Mouse (Mus musculus) erythroblast, adult 5-6 weeks (primary cell): Measurements from ENCODE around the gene Prpf8. TPM values are rescaled to one million over a fixed set of nuclear protein-coding genes. Genes with fewer than 3 reads are reported as not detected.
"Not testable (repeated sequence)": the region's sequence is repeated elsewhere in the genome, so short reads cannot be mapped to it uniquely, and the experiment has no call there.

Source experiments
- ATAC-seq: replicated peaks from 2 replicates; pipeline ENCODE4 v1.8.0; 2016; ENCODE audit warnings: moderate number of reproducible peaks, mild to moderate bottlenecking, moderate TSS enrichment, inconsistent platforms; ENCODE audit not compliant: poor library complexity, low FRiP score, severe bottlenecking
- total RNA-seq, 2 experiments: library from RNA; stranded (forward) in 1 of 2; stranded (reverse) in 1 of 2; fragments of 150-400 nt in 1 of 2; fragments of 200-764, 138-1000 nt in 1 of 2; gene quantifications; 2 replicates each; pipeline versions ENCODE4 v1.2.3 to v1.2.4; 2015 to 2017; ENCODE audit warnings: low replicate concordance in 2 of 2

Gene Prpf8
- total RNA-seq, 2 experiments from 2014 or later = 27.0 to 42.3 TPM

DNA sequence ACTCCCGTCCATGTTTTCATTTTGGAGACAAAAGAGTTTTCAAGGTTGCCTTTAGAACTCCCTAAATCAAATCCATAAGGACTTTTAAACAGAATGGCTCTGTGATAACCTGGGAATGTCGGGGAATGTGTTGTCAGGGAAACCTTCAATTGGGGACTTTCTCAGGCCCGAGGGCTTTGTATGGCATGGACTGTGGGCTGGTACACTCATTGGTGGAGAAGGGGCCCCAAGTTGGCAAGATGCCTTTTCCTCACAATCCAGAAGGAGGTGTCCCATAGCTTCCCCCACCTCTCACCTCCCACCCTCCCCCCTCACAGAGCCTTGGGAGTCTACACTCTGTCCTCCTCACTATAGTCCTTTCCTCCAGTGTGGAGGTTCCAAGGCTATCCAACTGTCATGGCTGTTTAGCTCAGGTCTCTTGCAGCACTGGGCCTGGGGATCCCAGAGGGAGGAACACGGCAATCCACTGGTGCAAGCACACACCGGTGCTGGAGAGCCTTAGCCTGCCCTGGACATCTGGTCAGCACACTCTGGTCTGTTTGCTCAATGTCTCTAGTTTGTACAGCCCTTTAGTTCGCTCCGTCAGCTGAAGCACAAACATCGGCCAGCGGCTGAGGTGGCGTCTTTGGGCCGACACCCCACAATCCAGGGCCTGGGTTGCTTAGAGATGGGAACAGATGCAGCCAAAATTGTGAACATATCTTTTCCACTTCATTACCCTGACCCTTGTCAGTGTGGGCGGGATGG is 63.8 kb downstream of the Prpf8 start:
- no peak for ATAC-seq

DNA sequence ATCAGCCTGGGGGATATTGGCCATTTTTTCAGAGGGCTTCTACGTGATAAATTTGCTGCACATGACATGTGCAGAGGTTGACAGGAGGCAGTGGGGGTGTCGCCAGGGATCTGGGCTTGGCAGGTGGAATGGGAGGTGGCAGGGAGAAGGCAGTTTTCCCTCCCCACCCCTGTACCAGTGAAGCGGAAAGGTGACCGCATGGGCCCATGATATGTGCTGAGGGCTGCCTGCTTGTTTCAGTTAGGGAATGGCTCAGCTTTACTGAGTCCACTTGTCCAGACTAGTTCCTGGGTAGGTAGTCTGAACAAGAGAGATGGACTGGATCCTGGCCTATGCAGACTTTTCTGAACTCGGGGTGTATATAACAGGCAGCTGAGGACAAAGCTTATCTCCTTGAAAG is 64.7 kb downstream of the Prpf8 start:
- ATAC-seq = no peak

DNA sequence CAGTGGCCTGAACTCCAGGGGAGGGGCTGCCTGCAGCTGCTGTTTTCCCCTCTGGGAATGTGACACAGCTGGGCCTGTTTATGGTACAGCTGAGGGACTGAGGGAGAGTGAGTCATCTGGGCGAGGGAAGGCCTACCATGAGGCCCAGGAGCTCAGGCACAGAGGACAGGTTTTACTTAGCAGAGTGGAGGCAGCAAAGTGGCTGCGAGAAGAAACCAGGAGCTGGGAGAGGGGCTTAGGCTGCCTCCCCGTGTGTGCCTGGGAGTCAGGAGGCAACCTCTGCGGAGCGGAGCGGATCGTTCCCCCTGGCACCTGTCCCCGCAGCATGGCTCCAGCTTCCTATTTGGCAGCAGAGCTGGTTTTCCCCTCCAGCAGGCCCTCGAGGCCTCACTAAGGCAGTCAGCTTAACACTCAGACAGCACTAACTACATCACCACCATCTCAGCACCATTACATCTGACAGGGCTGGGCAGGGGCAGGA is 65.4 kb downstream of the Prpf8 start:
- no peak for ATAC-seq

DNA sequence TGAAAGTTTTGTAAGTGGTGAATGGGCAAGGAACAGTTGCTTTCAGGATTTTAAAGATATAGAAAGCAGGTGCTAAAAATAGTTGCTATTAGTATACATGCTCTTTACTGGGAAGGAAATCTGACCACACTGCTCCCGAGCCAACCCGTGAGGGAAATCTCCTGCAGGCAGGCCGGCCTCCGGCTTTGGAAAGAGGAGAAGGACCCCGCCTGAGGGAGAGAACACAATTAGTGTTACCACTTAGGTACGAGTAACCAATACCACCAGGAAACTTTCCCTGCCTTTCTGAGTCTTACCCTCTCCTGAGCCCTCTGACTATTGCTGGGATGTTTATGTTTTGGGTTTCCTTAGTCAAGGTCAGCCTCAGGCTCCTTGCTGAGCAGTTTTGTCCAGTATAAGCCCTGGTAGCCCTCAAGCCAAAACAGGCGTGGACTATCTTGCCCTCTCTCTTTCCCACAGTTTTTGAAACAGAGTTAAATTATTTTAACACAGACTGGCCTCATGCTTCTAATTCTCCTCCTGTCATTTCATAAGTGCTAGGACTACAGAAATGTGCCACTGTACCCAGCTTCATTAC is 66.4 kb downstream of the Prpf8 start:
- ATAC-seq = no peak

DNA sequence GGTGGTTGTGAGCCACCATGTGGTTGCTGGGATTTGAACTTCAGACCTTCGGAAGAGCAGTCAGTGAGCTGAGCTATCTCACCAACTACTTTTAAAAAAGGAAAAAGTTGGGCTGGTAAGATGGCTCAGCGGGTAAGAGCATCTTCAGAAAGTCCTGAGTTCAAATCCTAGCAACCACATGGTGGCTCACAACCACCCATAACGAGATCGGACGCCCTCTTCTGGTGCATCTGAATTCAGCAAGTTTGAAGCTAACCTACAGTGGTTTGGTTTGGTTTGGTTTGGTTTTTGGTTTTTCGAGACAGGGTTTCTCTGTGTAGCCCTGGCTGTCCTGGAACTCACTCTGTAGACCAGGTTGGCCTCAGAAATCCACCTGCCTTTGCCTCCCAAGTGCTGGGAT is 69.4 kb downstream of the Prpf8 start:
- ATAC-seq = not testable (repeated sequence)

DNA sequence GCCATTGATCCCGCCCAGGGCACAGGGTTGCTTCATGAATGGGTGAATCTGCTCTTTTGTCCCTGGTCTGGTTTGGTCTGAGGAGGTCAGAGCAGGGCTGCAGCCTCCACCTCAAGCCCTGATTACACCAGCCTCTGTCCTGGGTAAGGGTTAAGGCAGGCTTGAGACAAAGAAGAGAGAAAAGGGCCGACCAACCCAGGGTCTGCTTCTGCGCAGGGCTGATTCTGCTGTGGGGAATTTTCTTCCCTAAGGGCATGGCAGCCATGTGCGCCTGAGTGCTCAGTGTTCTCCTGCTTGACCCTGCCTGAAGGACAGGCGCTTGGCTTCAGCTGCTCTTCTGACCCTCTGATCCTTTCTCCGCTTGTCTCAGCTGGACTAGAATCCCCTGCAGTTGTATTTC is 70.5 kb downstream of the Prpf8 start:
- ATAC-seq = no peak

DNA sequence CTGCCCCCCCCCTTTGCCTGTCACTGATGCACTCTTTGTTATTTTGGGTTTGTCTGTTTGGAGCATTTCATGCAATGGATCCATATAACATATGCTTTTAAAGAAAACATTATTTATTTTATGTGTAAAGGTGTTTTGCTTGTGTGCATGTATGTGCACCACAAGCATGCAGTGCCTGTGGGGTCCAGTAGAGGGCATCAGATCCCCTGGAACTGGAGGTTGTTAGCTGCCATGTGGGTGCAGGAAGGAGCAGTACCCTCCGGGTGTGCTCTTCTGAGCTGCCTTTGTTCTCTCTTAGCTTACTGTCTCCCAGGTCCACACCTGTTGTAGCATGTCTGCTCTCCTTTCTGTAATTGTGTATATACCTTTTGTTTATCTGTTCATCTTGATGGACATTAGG is 71.5 kb downstream of the Prpf8 start:
- no peak for ATAC-seq

Other genes starting within 250 kb of the Prpf8 start
- gene Rpa1, start 138.5 kb upstream of the Prpf8 start, total RNA-seq (2015; ENCODE audit: low replicate concordance) = 7.5 and 15.7 TPM in 2 replicates
- 47.8 and 64.4 TPM in 2 replicates for gene Rpa1, start 138.5 kb upstream of the Prpf8 start, total RNA-seq (2017; ENCODE audit: low replicate concordance)
- gene Smyd4, start 138.4 kb upstream of the Prpf8 start, total RNA-seq (2015; ENCODE audit: low replicate concordance) = 4.0 and 8.5 TPM in 2 replicates
- gene Smyd4, start 138.4 kb upstream of the Prpf8 start, total RNA-seq (2017; ENCODE audit: low replicate concordance) = 1.4 and 2.9 TPM in 2 replicates
- gene Serpinf1, start 64.1 kb upstream of the Prpf8 start, total RNA-seq (2015; ENCODE audit: low replicate concordance) = 3.8 and 10.4 TPM in 2 replicates
- 3.7 and 4.9 TPM in 2 replicates for gene Serpinf1, start 64.1 kb upstream of the Prpf8 start, total RNA-seq (2017; ENCODE audit: low replicate concordance)
- gene Serpinf2, start 47.2 kb upstream of the Prpf8 start, total RNA-seq (2015; ENCODE audit: low replicate concordance) = 4.6 TPM in 1 of 2 replicates, not detected in the other
- gene Serpinf2, start 47.2 kb upstream of the Prpf8 start, total RNA-seq (2017; ENCODE audit: low replicate concordance) = 0.70 and 0.94 TPM in 2 replicates
- gene Wdr81, start 32.1 kb upstream of the Prpf8 start, total RNA-seq (2015; ENCODE audit: low replicate concordance) = 22.6 and 24.8 TPM in 2 replicates
- 27.3 and 28.2 TPM in 2 replicates for gene Wdr81, start 32.1 kb upstream of the Prpf8 start, total RNA-seq (2017; ENCODE audit: low replicate concordance)
- 1.5 and 3.7 TPM in 2 replicates for gene Tlcd2, start 25.1 kb upstream of the Prpf8 start, total RNA-seq (2015; ENCODE audit: low replicate concordance)
- gene Tlcd2, start 25.1 kb upstream of the Prpf8 start, total RNA-seq (2017; ENCODE audit: low replicate concordance) = 1.3 and 5.5 TPM in 2 replicates
- gene Rilp, start 23.3 kb downstream of the Prpf8 start, total RNA-seq (2015; ENCODE audit: low replicate concordance) = not detected in 2 replicates
- gene Rilp, start 23.3 kb downstream of the Prpf8 start, total RNA-seq (2017; ENCODE audit: low replicate concordance) = not detected in 2 replicates
- 0.42 TPM in 1 of 2 replicates, not detected in the other for gene Scarf1, start 26.7 kb downstream of the Prpf8 start, total RNA-seq (2015; ENCODE audit: low replicate concordance)
- 0.42 and 1.4 TPM in 2 replicates for gene Scarf1, start 26.7 kb downstream of the Prpf8 start, total RNA-seq (2017; ENCODE audit: low replicate concordance)
- 6.7 and 11.9 TPM in 2 replicates for gene Slc43a2, start 44.9 kb downstream of the Prpf8 start, total RNA-seq (2015; ENCODE audit: low replicate concordance)
- 9.1 and 14.9 TPM in 2 replicates for gene Slc43a2, start 44.9 kb downstream of the Prpf8 start, total RNA-seq (2017; ENCODE audit: low replicate concordance)
- 44.7 and 47.5 TPM in 2 replicates for gene Pitpna, start 101.3 kb downstream of the Prpf8 start, total RNA-seq (2015; ENCODE audit: low replicate concordance)
- gene Pitpna, start 101.3 kb downstream of the Prpf8 start, total RNA-seq (2017; ENCODE audit: low replicate concordance) = 16.2 and 22.4 TPM in 2 replicates
- gene Inpp5k, start 144.2 kb downstream of the Prpf8 start, total RNA-seq (2015; ENCODE audit: low replicate concordance) = 67.3 and 73.2 TPM in 2 replicates
- 50.7 and 78.4 TPM in 2 replicates for gene Inpp5k, start 144.2 kb downstream of the Prpf8 start, total RNA-seq (2017; ENCODE audit: low replicate concordance)
- gene Myo1c, start 163.7 kb downstream of the Prpf8 start, total RNA-seq (2015; ENCODE audit: low replicate concordance) = 4.2 and 8.2 TPM in 2 replicates
- 6.0 and 17.1 TPM in 2 replicates for gene Myo1c, start 163.7 kb downstream of the Prpf8 start, total RNA-seq (2017; ENCODE audit: low replicate concordance)
- 10.2 and 16.1 TPM in 2 replicates for gene Crk, start 192.4 kb downstream of the Prpf8 start, total RNA-seq (2015; ENCODE audit: low replicate concordance)
- gene Crk, start 192.4 kb downstream of the Prpf8 start, total RNA-seq (2017; ENCODE audit: low replicate concordance) = 11.8 and 26.3 TPM in 2 replicates
- 119 and 129 TPM in 2 replicates for gene Ywhae, start 246.1 kb downstream of the Prpf8 start, total RNA-seq (2015; ENCODE audit: low replicate concordance)
- gene Ywhae, start 246.1 kb downstream of the Prpf8 start, total RNA-seq (2017; ENCODE audit: low replicate concordance) = 56.7 and 60.2 TPM in 2 replicates